Mouse (Mus musculus) regulatory T cell (primary cell): ENCODE data around the gene Zfp651.

ENCODE experiments used
- in situ Hi-C: fragments of 300-600 bp; cut with MboI, MseI; formaldehyde crosslinking; loops from one replicate; pipeline ENCODE4 v1.15.1; 2025; ENCODE audit warnings: high pct_unique_total_duplicates

The Zfp651 gene

DNA sequence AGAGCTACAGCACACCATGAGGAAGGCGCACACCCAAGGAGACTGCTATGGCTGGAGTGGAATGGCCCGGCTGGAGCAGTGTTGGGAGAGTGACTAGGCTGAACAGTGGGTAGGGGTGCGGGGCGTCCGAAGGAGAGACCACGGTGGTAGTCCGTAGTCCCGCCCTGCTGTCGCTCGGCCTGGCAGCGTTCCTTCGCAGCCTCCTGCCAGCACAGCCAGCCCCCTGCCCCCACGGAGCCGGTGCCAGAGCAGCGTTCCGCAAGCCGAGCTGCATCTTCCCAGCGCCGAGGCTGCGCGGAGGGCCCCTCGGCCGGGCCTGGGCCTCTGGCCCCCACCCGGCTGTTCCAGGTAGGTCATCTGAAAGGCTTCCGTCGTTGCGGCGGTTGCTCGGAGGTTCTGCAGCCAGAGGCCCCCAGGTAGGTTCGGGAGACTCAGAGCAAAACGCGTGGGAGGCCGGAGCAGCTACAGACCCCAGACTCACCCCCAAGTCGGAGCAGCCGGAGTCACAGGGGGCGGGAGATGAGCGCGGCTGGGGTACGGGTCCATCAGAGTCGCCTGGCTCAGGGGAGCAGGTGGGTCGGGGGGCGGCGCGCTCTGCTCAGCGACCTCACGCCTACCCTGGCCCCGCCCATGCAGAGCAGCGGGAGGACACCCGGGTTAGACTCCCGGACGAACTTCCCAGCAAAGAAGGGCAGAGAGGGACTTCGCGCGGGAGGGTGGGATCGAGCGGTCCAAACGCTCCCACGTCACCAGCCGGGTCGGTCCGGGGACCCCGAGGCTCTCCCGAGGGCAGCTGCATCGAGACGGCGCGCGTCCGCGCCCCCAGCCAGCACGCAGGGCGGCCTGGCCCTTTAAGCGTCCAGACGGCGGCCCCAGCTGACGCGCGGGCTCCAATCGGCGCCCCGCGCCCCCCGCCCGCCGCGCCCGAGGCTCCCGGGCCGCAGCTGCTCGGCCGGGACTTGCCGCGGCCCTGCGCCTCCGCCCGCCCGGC is at the start of gene Zfp651:
Gene Zfp651 (plus strand): TSS at position 240 of the 991 bp plus-strand sequence.
- in situ Hi-C loops: loop anchor here (25.0 kb wide), 1 partner anchor 1228 kb away; no protein-coding TSS in a partner anchor

GRCm38 (mm10) chr9:121709898-121710583 is 49.1 kb upstream of the Zfp651 start, which contains the start of gene Ss18l2:
Gene Ss18l2 (plus strand): TSS chr9:121710329.
- in situ Hi-C loops: loop anchor here (10.0 to 25.0 kb wide), 2 partner anchors 1123 to 1655 kb away; partner anchors contain the start of gene Lars2

DNA sequence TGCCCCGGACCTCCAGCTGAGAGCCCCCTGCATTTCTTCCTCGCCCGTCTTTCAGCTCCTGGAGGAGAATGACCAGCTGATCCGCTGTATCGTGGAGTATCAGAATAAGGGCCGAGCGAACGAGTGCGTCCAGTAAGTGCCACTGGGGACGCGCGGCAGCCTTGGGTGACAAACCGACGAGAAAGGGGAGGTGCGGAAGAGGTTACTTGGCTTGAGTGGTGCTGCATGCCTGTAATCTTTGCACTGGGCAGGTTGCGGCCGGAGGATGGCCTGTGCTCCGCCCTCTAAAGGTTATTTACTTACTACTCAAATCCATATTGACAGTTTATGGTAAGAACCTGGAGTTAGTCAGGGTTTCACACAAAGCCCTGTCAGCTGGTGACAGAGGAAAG is 48.5 kb upstream of the Zfp651 start:
- in situ Hi-C loops: loop anchor here (10.0 to 25.0 kb wide), 2 partner anchors 1123 to 1654 kb away; partner anchors contain the start of gene Lars2

DNA sequence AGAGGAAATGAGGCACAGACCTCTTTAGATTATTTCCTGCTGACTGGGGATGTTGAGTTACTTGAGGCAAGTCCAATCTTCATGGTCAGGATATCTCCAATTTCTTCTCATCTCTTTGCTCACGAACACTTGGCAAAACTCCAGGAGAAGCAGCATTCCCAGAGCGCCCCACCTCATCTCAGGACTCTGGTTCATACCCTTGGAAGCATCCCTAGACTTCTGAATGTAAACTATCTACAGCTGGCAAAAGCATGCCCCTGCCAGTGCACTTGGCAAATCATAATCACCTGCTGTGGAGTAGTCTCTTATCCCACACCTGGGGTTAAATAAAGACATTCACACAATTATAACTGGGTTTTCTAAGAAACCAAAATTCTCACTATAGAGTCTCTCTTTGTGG is 42.1 kb upstream of the Zfp651 start:
- in situ Hi-C loops: loop anchor here (10.0 to 25.0 kb wide), 2 partner anchors 1130 to 1648 kb away; partner anchors contain the start of gene Lars2

DNA sequence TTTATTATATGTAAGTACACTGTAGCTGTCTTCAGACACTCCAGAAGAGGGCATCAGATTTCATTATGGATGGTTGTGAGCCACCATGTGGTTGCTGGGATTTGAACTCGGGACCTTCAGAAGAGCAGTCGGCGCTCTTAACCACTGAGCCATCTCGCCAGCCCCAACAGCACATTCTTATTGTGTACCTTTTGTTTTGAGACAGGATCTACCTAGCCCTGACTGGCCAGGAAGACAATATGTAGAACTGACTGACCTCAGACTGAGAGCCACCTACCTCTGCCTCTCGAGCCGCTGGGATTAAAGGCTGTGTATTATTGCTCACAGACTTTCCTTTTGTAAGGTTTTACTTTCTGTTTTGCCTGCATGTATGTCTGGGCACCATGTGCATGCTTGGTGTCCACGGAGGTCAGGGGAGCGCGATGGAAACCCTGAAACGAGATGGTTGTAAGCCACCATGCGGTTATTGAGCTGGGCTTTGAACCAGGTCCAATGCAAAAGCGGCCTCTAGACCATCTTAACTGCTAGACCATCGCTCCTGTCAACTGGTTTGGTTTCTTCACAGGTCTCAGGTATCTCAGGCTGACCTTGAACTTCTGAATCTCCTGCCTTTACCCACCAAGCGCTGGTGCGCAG is 40.9 kb upstream of the Zfp651 start:
- in situ Hi-C loops: loop anchor here (10.0 to 25.0 kb wide), 2 partner anchors 1131 to 1647 kb away; partner anchors contain the start of gene Lars2

GRCm38 (mm10) chr9:121718792-121719318 is 40.3 kb upstream of the Zfp651 start, which contains the start of gene Nktr:
Gene Nktr (plus strand): TSS chr9:121719169.
- in situ Hi-C loops: loop anchor here (10.0 to 25.0 kb wide), 2 partner anchors 1132 to 1646 kb away; partner anchors contain the start of gene Lars2

DNA sequence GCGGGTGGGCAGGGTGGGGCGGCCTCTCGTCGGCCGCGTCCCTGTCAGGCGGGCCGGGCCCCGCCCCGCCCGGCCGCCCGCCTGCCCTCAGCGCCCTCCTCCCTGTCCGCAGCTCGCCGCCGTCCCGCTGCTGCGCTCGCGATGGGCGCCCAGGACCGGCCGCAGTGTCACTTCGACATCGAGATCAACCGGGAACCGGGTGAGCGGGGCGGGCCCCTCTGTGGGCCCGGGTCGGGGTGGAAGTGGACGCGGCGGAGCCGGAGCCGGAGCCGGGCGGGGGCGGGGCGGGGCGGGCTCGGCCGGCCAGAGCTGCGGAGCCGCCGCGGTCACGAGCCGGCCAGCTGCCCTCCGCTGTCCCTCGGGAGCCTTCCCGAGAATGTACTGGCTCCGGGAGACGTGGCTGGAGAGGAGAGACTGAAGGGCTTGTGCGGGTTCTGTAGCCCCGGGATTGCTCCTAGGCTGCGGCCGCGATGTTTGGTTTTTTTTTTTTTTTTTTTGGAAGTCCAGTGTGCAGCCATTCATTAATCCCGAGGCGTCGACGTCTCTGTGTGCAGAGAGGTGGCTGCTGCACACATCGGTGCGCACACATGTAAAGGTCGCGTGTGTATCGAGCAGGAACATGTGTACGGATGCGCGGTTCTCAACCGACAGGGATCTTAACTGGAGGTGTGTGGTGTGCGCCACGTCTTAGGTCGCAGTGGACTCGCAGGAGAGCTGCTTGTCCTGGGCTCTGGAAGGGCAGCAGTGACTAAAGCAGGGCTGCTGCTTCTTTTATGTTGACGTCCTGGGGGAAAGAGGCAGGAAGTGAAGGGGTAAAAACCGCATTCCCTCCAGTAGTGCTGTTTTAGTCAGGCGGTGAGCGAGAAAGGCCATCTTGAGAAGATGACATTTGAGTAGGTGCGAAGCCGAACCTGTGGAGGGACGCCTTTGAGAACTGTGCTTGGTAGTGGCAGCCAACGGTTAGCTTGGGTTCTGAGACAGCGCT is 39.5 kb upstream of the Zfp651 start:
- in situ Hi-C loops: loop anchor here (10.0 to 25.0 kb wide), 2 partner anchors 1132 to 1645 kb away; partner anchors contain the start of gene Lars2

GRCm38 (mm10) chr9:121740490-121740889 is 18.6 kb upstream of the Zfp651 start:
- in situ Hi-C loops: no loop called here

DNA sequence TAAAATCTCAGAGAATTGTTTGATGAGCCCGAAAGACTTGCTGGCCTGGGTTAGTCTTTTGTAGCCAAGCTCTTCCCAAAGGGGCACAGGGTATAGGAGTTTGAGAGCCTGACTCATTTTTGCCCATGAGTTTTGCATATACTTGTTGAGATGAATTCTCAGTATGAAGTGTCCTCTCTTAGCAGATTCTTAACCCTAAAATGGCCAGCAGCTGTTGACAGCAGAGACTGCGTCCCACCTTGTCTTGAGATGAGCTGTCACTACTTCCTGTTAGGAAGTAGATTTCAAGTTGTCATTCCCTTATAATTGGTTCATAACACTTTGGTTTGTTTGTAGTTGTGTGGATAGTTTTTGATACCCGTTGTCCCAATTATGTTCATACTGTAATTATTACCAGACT is 18.0 kb upstream of the Zfp651 start:
- in situ Hi-C loops: no loop called here

DNA sequence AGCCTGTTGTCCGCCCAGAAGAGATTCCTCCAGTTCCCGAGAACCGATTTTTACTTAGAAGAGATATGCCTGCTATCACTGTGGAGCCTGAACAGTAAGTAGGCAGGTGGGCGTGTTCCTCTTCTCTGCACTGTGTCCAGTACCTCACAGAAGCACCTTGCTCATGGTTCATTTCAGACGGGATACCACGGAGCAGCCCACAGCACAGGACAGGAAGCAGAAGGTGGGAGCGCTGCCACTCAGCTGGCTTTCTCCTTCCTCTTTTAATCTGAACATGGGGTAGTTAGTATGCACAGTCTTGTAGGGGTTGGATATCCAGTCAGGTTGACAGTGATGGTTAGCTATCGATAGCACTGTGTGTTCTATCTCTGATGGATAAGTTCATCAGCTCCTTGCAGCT is 15.1 kb upstream of the Zfp651 start:
- in situ Hi-C loops: no loop called here

- in situ Hi-C loops: loop anchor here (25.0 kb wide), 1 partner anchor 1235 kb away; no protein-coding TSS in a partner anchor
Observed at GRCm38 (mm10) chr9:121752774-121753173, 6.4 kb upstream of the Zfp651 start.

DNA sequence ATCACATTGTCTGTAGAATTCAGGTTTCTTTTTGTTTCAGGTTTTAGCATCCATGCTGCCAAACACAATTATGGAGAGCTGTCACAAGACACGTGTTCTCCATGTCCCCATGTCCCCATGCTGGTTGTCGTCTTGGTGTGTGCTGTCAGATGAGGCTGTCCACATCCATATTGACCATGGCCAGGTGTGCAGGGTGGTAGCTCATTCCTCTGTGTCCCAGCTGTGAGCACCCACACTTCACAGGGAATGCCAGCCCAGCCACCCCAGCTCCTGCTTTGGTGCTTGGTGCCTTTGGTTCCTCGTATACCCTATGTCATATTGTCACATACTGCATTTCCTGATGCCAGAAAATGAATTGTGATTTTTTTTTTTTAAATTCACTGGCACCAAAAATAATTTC is 4.5 kb upstream of the Zfp651 start:
- in situ Hi-C loops: loop anchor here (25.0 kb wide), 1 partner anchor 1233 kb away; no protein-coding TSS in a partner anchor

- in situ Hi-C loops: loop anchor here (25.0 kb wide), 1 partner anchor 1231 kb away; no protein-coding TSS in a partner anchor
Observed at GRCm38 (mm10) chr9:121756785-121757184, 2.3 kb upstream of the Zfp651 start.

- in situ Hi-C loops: loop anchor here (25.0 kb wide), 1 partner anchor 1230 kb away; no protein-coding TSS in a partner anchor
Observed at GRCm38 (mm10) chr9:121757432-121757831, 1.7 kb upstream of the Zfp651 start.

GRCm38 (mm10) chr9:121757835-121758814 is 1.0 kb upstream of the Zfp651 start:
- in situ Hi-C loops: loop anchor here (25.0 kb wide), 1 partner anchor 1229 kb away; no protein-coding TSS in a partner anchor

- in situ Hi-C loops: loop anchor here (25.0 kb wide), 1 partner anchor 1227 kb away; no protein-coding TSS in a partner anchor
Observed at GRCm38 (mm10) chr9:121760271-121761090, 1.4 kb downstream of the Zfp651 start.

- in situ Hi-C loops: loop anchor here (25.0 kb wide), 1 partner anchor 1226 kb away; no protein-coding TSS in a partner anchor
Observed at GRCm38 (mm10) chr9:121761091-121761665, 2.0 kb downstream of the Zfp651 start.
